Mouse (Mus musculus) cerebellum, adult 11 months (tissue): ENCODE results near the gene Ift43.

Source experiments
- DNase-seq: peaks from one replicate; pipeline ENCODE4 v3.0.0; 2022

Gene Ift43

DNA sequence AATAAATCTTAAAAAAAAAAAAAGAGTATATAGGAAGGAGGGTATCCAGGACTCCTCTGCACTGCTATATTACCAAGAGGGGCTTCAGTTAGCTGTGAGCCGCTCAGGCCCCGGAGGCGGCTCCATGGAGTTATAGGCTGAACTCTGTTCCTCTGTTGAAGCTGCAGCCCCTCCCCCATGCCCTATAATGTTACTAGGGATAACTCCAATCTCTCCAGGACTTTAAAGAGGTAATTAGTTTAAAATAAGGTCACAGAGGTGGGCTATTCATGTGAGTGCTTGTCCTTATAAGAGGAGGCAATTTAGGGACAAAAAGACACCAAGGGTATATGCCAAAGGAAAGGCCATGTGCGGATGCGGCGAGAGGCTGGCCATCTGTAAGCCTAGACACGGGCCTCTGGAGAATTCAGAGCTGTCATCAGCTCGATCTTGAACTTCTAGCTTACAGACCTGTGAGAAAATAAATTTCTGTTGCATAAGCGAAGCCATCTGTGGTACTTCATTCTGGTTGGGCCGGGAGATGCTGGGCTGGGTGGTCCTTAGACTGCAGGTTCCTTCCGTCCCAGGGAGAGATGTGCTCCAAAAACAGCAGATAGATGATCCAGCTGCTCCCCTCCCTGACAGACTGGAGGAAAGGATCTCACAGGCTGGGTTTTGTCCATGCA is 94.5 kb downstream of the Ift43 start:
- DNase-seq = no peak

DNA sequence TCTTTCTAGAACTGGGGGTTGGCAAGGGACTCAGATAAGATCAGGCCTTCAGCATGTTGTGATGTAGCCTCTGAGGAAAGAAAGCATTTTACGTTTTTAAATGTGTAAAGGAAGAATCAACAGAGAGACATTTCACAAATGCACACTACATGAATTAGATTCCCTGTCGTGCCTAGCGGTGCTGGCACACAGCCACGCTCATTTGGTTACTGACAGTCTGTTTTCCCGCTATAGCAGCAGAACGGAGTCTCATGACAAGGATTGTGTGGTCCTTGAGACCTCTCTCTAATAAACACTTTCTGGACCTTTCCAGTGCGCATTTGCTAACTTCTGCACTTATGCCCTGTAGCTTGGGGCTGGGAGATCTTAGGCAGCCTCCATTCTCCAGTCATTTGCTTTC is 96.9 kb downstream of the Ift43 start:
- no peak for DNase-seq

DNA sequence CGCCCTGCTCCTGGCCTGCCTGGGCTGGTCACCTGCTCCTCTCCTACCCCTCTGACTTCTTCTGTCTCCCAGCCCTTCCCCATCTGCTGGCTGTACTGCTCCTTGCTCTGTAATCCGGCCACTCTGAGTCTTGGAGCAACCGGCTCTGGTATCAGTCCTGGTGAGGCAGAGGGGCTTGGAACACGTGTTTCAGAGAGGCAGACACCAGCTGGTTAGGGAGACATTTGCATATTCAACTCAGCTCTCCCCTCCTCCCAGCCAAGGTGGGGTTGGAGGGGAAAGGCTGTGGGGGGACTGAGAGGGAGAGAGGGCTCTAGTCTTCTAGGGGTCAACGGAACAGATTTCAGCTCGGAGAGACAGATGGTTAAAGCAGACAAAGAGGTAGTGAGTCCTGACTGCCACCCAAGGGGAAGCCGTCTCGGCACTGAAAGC is 99.0 kb downstream of the Ift43 start:
- no peak for DNase-seq

- DNase-seq = no peak
Observed at GRCm38 (mm10) chr12:86181879-86182278, 99.5 kb downstream of the Ift43 start.

DNA sequence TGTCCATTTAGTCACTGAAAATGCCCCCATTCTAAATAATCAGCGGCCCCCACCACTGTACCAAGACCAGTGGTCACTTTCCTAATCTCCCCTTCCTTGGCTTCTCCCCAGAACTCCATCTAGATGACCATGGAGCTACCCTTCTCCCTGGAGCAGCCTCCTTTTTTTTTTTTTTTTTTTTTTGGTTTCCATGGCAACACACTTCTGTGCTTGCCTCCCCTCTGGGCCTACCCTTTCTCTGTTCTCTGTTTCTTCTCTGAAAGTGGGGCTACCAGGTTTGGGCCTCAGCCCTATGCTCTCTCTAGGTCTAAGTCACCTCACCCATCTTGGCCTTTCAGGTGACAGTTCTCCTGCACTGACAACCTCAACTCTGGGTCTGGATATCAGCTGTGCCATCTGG is 100.1 kb downstream of the Ift43 start:
- no peak for DNase-seq

- no peak for DNase-seq
Observed at GRCm38 (mm10) chr12:86188161-86188560, 105.8 kb downstream of the Ift43 start.

GRCm38 (mm10) chr12:86189601-86190323 is 107.4 kb downstream of the Ift43 start:
- no peak for DNase-seq

DNA sequence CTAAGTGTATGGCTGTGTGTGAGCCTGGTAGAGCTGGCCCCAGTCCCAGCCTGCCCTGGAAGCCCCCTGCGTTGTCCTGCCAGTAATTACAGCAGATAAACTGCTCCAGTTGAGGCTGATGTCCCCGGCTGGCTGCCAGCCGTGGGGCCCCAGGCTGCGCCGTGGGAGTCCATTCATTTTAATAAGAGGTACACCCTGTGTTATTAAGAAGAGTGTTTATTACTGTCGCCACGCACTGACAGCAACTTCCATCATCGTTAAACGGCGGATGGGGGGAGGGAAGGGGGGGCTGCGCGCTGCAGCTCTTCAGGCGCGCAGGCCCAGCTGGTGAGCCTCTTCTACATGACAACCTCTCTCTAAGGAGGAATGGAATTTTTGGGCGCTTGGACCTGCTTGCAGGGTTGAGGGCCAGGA is 109.7 kb downstream of the Ift43 start:
- DNase-seq = no peak

DNA sequence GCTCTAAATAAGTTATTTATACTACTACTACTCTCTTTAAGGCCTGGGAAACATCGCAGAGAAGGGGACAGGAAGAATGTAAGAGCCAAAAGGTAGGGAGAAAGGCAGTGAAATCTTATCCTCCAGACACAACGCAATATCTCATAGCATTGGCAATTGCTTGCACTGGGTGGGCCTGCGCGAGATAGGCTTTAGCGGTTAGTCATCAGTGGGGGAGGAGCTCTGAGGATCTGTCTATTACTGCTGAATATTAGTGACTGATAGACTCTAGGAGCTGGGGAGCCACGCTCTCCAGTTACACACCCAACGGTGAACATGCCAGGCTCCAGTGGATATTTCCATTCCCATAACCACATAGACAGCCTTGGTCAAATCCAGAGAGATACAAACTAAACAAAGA is 114.6 kb downstream of the Ift43 start:
- no peak for DNase-seq

- DNase-seq = no peak
Observed at GRCm38 (mm10) chr12:86203443-86204057, 121.2 kb downstream of the Ift43 start.

GRCm38 (mm10) chr12:86211099-86211520 is 128.8 kb downstream of the Ift43 start:
- DNase-seq = no peak
